Mouse (Mus musculus): ENCODE data around the gene Gm4792.

- no peak for TF ChIP-seq POLR2A (IDR thresholded peaks at IDR 0.05; ENCODE audit: borderline replicate concordance, control insufficient read depth, low read depth, low read length)
- no peak for TF ChIP-seq CTCF (IDR thresholded peaks at IDR 0.05; ENCODE audit: control insufficient read depth, insufficient read depth, low read length)
Measured at GRCm38 (mm10) chr10:94310499-94311267, 12.2 kb upstream of the Gm4792 start.
